Mouse (Mus musculus) layer of hippocampus, postnatal 10 days (tissue): ENCODE measurements at regions not wholly inside any gene's neighbourhood (a gene's known extent, or its start where the extent isn't known, plus 50 kb on each side); places are given as distances from the start of the nearest gene placed in this dataset.
"Not testable (repeated sequence)": the region's sequence is repeated elsewhere in the genome, so short reads cannot be mapped to it uniquely, and the experiment has no call there.

ENCODE experiments used
- DNase-seq, 2 experiments: peaks; one replicate each; pipeline ENCODE4 v3.0.0; 2021; ENCODE audit warnings: low spot score in 2 of 2

GRCm38 (mm10) chr12:20196386-20196785, 242.1 kb downstream of the Gm21863 start:
- DNase-seq = peak in 1 of 2 experiments; percentile 1

GRCm38 (mm10) chr12:20196905-20197304, 242.6 kb downstream of the Gm21863 start:
- not testable (repeated sequence) for DNase-seq

- DNase-seq = not testable (repeated sequence)
Observed at GRCm38 (mm10) chr12:20223921-20224320, 269.6 kb downstream of the Gm21863 start.

- not testable (repeated sequence) for DNase-seq
Observed at GRCm38 (mm10) chr12:20226831-20227230, 272.5 kb downstream of the Gm21863 start.

- DNase-seq = not testable (repeated sequence)
Observed at GRCm38 (mm10) chr12:20227427-20228160, 273.3 kb downstream of the Gm21863 start.

- DNase-seq = not testable (repeated sequence)
Observed at GRCm38 (mm10) chr12:20228321-20228999, 274.2 kb downstream of the Gm21863 start.

- DNase-seq = not testable (repeated sequence)
Observed at GRCm38 (mm10) chr12:20229441-20229840, 275.1 kb downstream of the Gm21863 start.

- no peak for DNase-seq
Observed at GRCm38 (mm10) chr12:20230141-20230892, 276.0 kb downstream of the Gm21863 start.

GRCm38 (mm10) chr12:20230893-20231235, 276.6 kb downstream of the Gm21863 start:
- no peak for DNase-seq

GRCm38 (mm10) chr12:20231528-20231927, 277.2 kb downstream of the Gm21863 start:
- DNase-seq = no peak

GRCm38 (mm10) chr12:20231986-20232541, 277.8 kb downstream of the Gm21863 start:
- DNase-seq = no peak

- DNase-seq = no peak
Observed at GRCm38 (mm10) chr12:20232746-20233453, 278.6 kb downstream of the Gm21863 start.

GRCm38 (mm10) chr12:20233454-20233831, 279.1 kb downstream of the Gm21863 start:
- no peak for DNase-seq

- DNase-seq = no peak
Observed at GRCm38 (mm10) chr12:20233871-20234307, 279.6 kb downstream of the Gm21863 start.
